Mouse (Mus musculus) lung, embryonic 14.5 days (tissue): Measurements from ENCODE around the gene Slc4a7. TPM values are rescaled to one million over a fixed set of nuclear protein-coding genes. Genes with fewer than 3 reads are reported as not detected.

Experiments used
- ATAC-seq: fragments of 200-750 bp; cut with Nextera tagmentation; 2 replicates; pipeline ENCODE4 v1.8.0; 2017; ENCODE audit warnings: mild to moderate bottlenecking, moderate TSS enrichment, moderate library complexity; ENCODE audit not compliant: insufficient read depth
- DNase-seq: peaks from one replicate; pipeline ENCODE4 v3.0.0-alpha.2; 2015
- H3K27ac ChIP-seq: fragments of 300-500 bp; sonication (generic); 2 replicates; pipeline ENCODE4 v1.5.1; 2014; ENCODE audit warnings: low read depth, mild to moderate bottlenecking, moderate library complexity
- H3K27me3 ChIP-seq: fragments of 300-500 bp; sonication (generic); 2 replicates; pipeline ENCODE4 v1.6.1; 2014; ENCODE audit warnings: low read length, control low read depth; ENCODE audit not compliant: insufficient read depth
- H3K36me3 ChIP-seq: fragments of 300-500 bp; sonication (generic); 2 replicates; pipeline ENCODE4 v1.6.1; 2014; ENCODE audit warnings: control low read depth; ENCODE audit not compliant: insufficient read depth
- H3K4me1 ChIP-seq: fragments of 300-500 bp; sonication (generic); 2 replicates; pipeline ENCODE4 v1.6.1; 2014; ENCODE audit warnings: antibody characterized with exemption, control low read depth; ENCODE audit not compliant: insufficient read depth
- H3K4me2 ChIP-seq: fragments of 300-500 bp; sonication (generic); 2 replicates; pipeline ENCODE4 v1.6.1; 2014; ENCODE audit warnings: mild to moderate bottlenecking
- H3K4me3 ChIP-seq: fragments of 300-500 bp; sonication (generic); 2 replicates; pipeline ENCODE4 v1.5.1; 2014; ENCODE audit warnings: low read depth, low read length
- H3K9ac ChIP-seq: fragments of 300-500 bp; sonication (generic); 2 replicates; pipeline ENCODE4 v1.6.1; 2014
- H3K9me3 ChIP-seq: fragments of 300-500 bp; sonication (generic); 2 replicates; pipeline ENCODE4 v1.6.1; 2016; ENCODE audit warnings: low read depth, low read length, control low read depth
- CTCF ChIP-seq: IDR thresholded peaks from 2 replicates; pipeline ENCODE4 v1.5.1; 2016; ENCODE audit warnings: antibody characterized with exemption, low read depth
- WGBS: fragments of 180-500 bp; shearing (Covaris S2); extraction: QIAGEN DNeasy Blood & Tissue Kit; methylation state at CpG from one replicate; pipeline ENCODE4 v1.1.7; 2014; 5-methylcytosine and 5-hydroxymethylcytosine counted together
- polyA plus RNA-seq: library from polyadenylated mRNA; unstranded; fragments of >200 nt; fragmentation: Nextera tagmentation; extraction: Ambion mirVana; gene quantifications from 2 replicates; pipeline ENCODE4 v1.2.1, GENCODE M21; 2014

Gene Slc4a7
- polyA plus RNA-seq, 1 experiment from 2014 or later: 18.0 TPM

- Histone ChIP-seq H3K36me3 (no peaks in the 10 kb centered on the region), H3K4me2 (no peak overlapping the region), H3K9me3 (no peaks in the 10 kb centered on the region), H3K27ac (peak overlapping the region; percentile 9; the same call in 1 of the 2 replicates), H3K4me1 (no peaks in the 10 kb centered on the region), H3K9ac (no peak overlapping the region), H3K27me3 (no peaks in the 10 kb centered on the region), H3K4me3 (no peak overlapping the region)
- 50% methylated on average over 12 of the region's 12 CpGs for WGBS
- TF ChIP-seq CTCF: no peak
- peak; percentile 74 for DNase-seq
- peak; percentile 86 for ATAC-seq
Observed at GRCm38 (mm10) chr14:14832520-14833240, 130.6 kb downstream of the Slc4a7 start.

- Histone ChIP-seq H3K36me3 (no peaks in the 10 kb centered on the region), H3K4me3 (no peak overlapping the region), H3K27ac (no peak overlapping the region), H3K4me1 (no peaks in the 10 kb centered on the region), H3K27me3 (no peaks in the 10 kb centered on the region), H3K9ac (no peak overlapping the region), H3K9me3 (no peaks in the 10 kb centered on the region), H3K4me2 (no peak overlapping the region)
- ATAC-seq (0 out of 2 replicates have a peak, but pooled peaks have one; percentile 32), DNase-seq (no peak)
- 62% methylated on average over 1 of the region's 1 CpGs for WGBS
- TF ChIP-seq CTCF: no peak
Observed at GRCm38 (mm10) chr14:14833498-14833897, 131.4 kb downstream of the Slc4a7 start.

- ATAC-seq (no peak), DNase-seq (no peak)
- TF ChIP-seq CTCF: no peak
- no peaks in the 10 kb centered on the region for H3K9me3 ChIP-seq
- H3K4me2 ChIP-seq: no peak overlapping the region
- no peaks in the 10 kb centered on the region for H3K36me3 ChIP-seq
- 82% methylated on average over 2 of the region's 2 CpGs for WGBS
- H3K9ac ChIP-seq: no peak overlapping the region
- no peaks in the 10 kb centered on the region for H3K4me1 ChIP-seq
- no peaks in the 10 kb centered on the region for H3K27me3 ChIP-seq
- H3K27ac ChIP-seq: no peak overlapping the region
- no peak overlapping the region for H3K4me3 ChIP-seq
Observed at GRCm38 (mm10) chr14:14834266-14834665, 132.2 kb downstream of the Slc4a7 start.

GRCm38 (mm10) chr14:14837627-14838026, 135.5 kb downstream of the Slc4a7 start:
- whole genome bisulfite sequencing: 57% methylated on average over 4 of the region's 4 CpGs
- no peaks in the 10 kb centered on the region for H3K4me1 ChIP-seq
- H3K9me3 ChIP-seq: no peaks in the 10 kb centered on the region
- ATAC-seq (peak; percentile 52; the same call in 1 of the 2 replicates), DNase-seq (peak; percentile 19)
- no peak for TF ChIP-seq CTCF
- H3K27ac ChIP-seq: no peak overlapping the region
- H3K4me3 ChIP-seq: no peak overlapping the region
- no peak overlapping the region for H3K9ac ChIP-seq
- H3K27me3 ChIP-seq: no peaks in the 10 kb centered on the region
- no peak overlapping the region for H3K4me2 ChIP-seq
- H3K36me3 ChIP-seq: no peaks in the 10 kb centered on the region

- no peak overlapping the region for H3K9ac ChIP-seq
- H3K27me3 ChIP-seq: no peaks in the 10 kb centered on the region
- DNase-seq: no peak
- H3K27ac ChIP-seq: no peak overlapping the region
- H3K4me3 ChIP-seq: no peak overlapping the region
- no peaks in the 10 kb centered on the region for H3K4me1 ChIP-seq
- no peak overlapping the region for H3K4me2 ChIP-seq
- H3K36me3 ChIP-seq: no peaks in the 10 kb centered on the region
- ATAC-seq: no peak
- no peaks in the 10 kb centered on the region for H3K9me3 ChIP-seq
- 74% methylated on average over 1 of the region's 1 CpGs for WGBS
- no peak for TF ChIP-seq CTCF
Observed at GRCm38 (mm10) chr14:14838109-14838508, 136.0 kb downstream of the Slc4a7 start.

- H3K27ac ChIP-seq: no peak overlapping the region
- no peak overlapping the region for H3K9ac ChIP-seq
- no peak overlapping the region for H3K4me3 ChIP-seq
- 77% methylated on average over 8 of the region's 8 CpGs for WGBS
- ATAC-seq (no peak), DNase-seq (no peak)
- no peaks in the 10 kb centered on the region for H3K36me3 ChIP-seq
- TF ChIP-seq CTCF: no peak
- H3K4me1 ChIP-seq: no peaks in the 10 kb centered on the region
- no peaks in the 10 kb centered on the region for H3K9me3 ChIP-seq
- H3K27me3 ChIP-seq: no peaks in the 10 kb centered on the region
- H3K4me2 ChIP-seq: no peak overlapping the region
Observed at GRCm38 (mm10) chr14:14842734-14843530, 140.9 kb downstream of the Slc4a7 start.

Other genes with a start within 250 kb of the Slc4a7 start
- 0.03 and 0.08 TPM in 2 replicates for gene Nek10, start 101.1 kb downstream of the Slc4a7 start, polyA plus RNA-seq